Mouse (Mus musculus): Measurements from ENCODE around the gene Fgf22. TPM values are rescaled to one million over a fixed set of nuclear protein-coding genes. Genes with fewer than 3 reads are reported as not detected.
A peak's percentile ranks its signal among the peaks of the same experiment; 100 is the strongest.
"Not testable (repeated sequence)": the region's sequence is repeated elsewhere in the genome, so short reads cannot be mapped to it uniquely, and the experiment has no call there.

The Fgf22 gene
- polyA plus RNA-seq, 1 experiment from 2014 or later = 0.30 TPM

- WGBS = 76% methylated on average over 3 of the region's 3 CpGs
- Histone ChIP-seq H3K4me2 (no peak overlapping the region), H3K9me3 (ENCODE audit: low read depth, low read length) (no peaks in the 10 kb centered on the region), H3K4me3 (ENCODE audit: low read depth, low read length) (no peak overlapping the region), H3K4me1 (ENCODE audit: insufficient read depth) (peaks cover 5% of the 10 kb centered on the region; the same call in 1 of the 2 replicates), H3K9ac (no peak overlapping the region), H3K36me3 (ENCODE audit: insufficient read depth) (peaks cover 46% of the 10 kb centered on the region), H3K27me3 (ENCODE audit: insufficient read depth, low read length) (no peaks in the 10 kb centered on the region), H3K27ac (ENCODE audit: low read depth) (no peak overlapping the region)
- TF ChIP-seq CTCF (IDR thresholded peaks at IDR 0.05; ENCODE audit: low read depth) = no peak
- DNase-seq (no peak), ATAC-seq (ENCODE audit: insufficient read depth) (no peak)
These were observed 978 bp downstream of the Fgf22 start for GRCm38 (mm10) chr10:79755854-79756253.

GRCm38 (mm10) chr10:79756660-79757059 is 1.8 kb downstream of the Fgf22 start:
- H3K4me3 ChIP-seq (ENCODE audit: low read depth, low read length) = no peak overlapping the region
- H3K36me3 ChIP-seq (ENCODE audit: insufficient read depth) = peaks cover 55% of the 10 kb centered on the region
- ATAC-seq (ENCODE audit: insufficient read depth) = no peak
- H3K9ac ChIP-seq = no peak overlapping the region
- H3K27ac ChIP-seq (ENCODE audit: low read depth) = no peak overlapping the region
- 83% methylated on average over 24 of the region's 24 CpGs for WGBS
- H3K4me2 ChIP-seq = no peak overlapping the region
- no peaks in the 10 kb centered on the region for H3K27me3 ChIP-seq (ENCODE audit: insufficient read depth, low read length)
- DNase-seq = no peak
- no peaks in the 10 kb centered on the region for H3K9me3 ChIP-seq (ENCODE audit: low read depth, low read length)
- no peak for TF ChIP-seq CTCF (IDR thresholded peaks at IDR 0.05; ENCODE audit: low read depth)
- peaks cover 5% of the 10 kb centered on the region; the same call in 1 of the 2 replicates for H3K4me1 ChIP-seq (ENCODE audit: insufficient read depth)

GRCm38 (mm10) chr10:79759675-79760074 is 4.8 kb downstream of the Fgf22 start:
- 100% methylated on average over 1 of the region's 1 CpGs for WGBS
- DNase-seq; H3K27me3 ChIP-seq (ENCODE audit: insufficient read depth, low read length); H3K4me3 ChIP-seq (ENCODE audit: low read depth, low read length); H3K4me1 ChIP-seq (ENCODE audit: insufficient read depth); H3K9me3 ChIP-seq (ENCODE audit: low read depth, low read length); H3K9ac ChIP-seq; H3K27ac ChIP-seq (ENCODE audit: low read depth); H3K4me2 ChIP-seq; ATAC-seq (ENCODE audit: insufficient read depth): not testable (repeated sequence)
- H3K36me3 ChIP-seq (ENCODE audit: insufficient read depth) = peaks cover 68% of the 10 kb centered on the region

- H3K27ac ChIP-seq (ENCODE audit: low read depth) = no peak overlapping the region
- peaks cover 68% of the 10 kb centered on the region for H3K36me3 ChIP-seq (ENCODE audit: insufficient read depth)
- H3K9ac ChIP-seq = no peak overlapping the region
- H3K9me3 ChIP-seq (ENCODE audit: low read depth, low read length) = no peaks in the 10 kb centered on the region
- TF ChIP-seq CTCF (IDR thresholded peaks at IDR 0.05; ENCODE audit: low read depth) = no peak
- no peak for ATAC-seq (ENCODE audit: insufficient read depth)
- no peak overlapping the region for H3K4me2 ChIP-seq
- peaks cover 5% of the 10 kb centered on the region for H3K4me1 ChIP-seq (ENCODE audit: insufficient read depth)
- H3K27me3 ChIP-seq (ENCODE audit: insufficient read depth, low read length) = no peaks in the 10 kb centered on the region
- no peak overlapping the region for H3K4me3 ChIP-seq (ENCODE audit: low read depth, low read length)
- 88% methylated on average over 11 of the region's 11 CpGs for WGBS
- no peak for DNase-seq
These were observed 5.8 kb downstream of the Fgf22 start for GRCm38 (mm10) chr10:79760603-79761143.

- Histone ChIP-seq H3K9me3 (ENCODE audit: low read depth, low read length) (no peaks in the 10 kb centered on the region), H3K4me3 (ENCODE audit: low read depth, low read length) (no peak overlapping the region), H3K9ac (no peak overlapping the region), H3K27ac (ENCODE audit: low read depth) (no peak overlapping the region), H3K4me2 (no peak overlapping the region), H3K4me1 (ENCODE audit: insufficient read depth) (peaks cover 8% of the 10 kb centered on the region), H3K27me3 (ENCODE audit: insufficient read depth, low read length) (no peaks in the 10 kb centered on the region), H3K36me3 (ENCODE audit: insufficient read depth) (peaks cover 47% of the 10 kb centered on the region)
- no peak for TF ChIP-seq CTCF (IDR thresholded peaks at IDR 0.05; ENCODE audit: low read depth)
- no peak for DNase-seq
- 70% methylated on average over 3 of the region's 3 CpGs for WGBS
- ATAC-seq (ENCODE audit: insufficient read depth) = no peak
These were observed 8.0 kb downstream of the Fgf22 start for GRCm38 (mm10) chr10:79762875-79763274.

- no peak overlapping the region for H3K4me2 ChIP-seq
- H3K4me3 ChIP-seq (ENCODE audit: low read depth, low read length) = no peak overlapping the region
- TF ChIP-seq CTCF (IDR thresholded peaks at IDR 0.05; ENCODE audit: low read depth) = no peak
- peaks cover 33% of the 10 kb centered on the region for H3K36me3 ChIP-seq (ENCODE audit: insufficient read depth)
- ATAC-seq (ENCODE audit: insufficient read depth) (no peak), DNase-seq (no peak)
- H3K27me3 ChIP-seq (ENCODE audit: insufficient read depth, low read length) = no peaks in the 10 kb centered on the region
- 71% methylated on average over 7 of the region's 7 CpGs for WGBS
- H3K27ac ChIP-seq (ENCODE audit: low read depth) = no peak overlapping the region
- no peak overlapping the region for H3K9ac ChIP-seq
- H3K4me1 ChIP-seq (ENCODE audit: insufficient read depth) = peaks cover 8% of the 10 kb centered on the region
- H3K9me3 ChIP-seq (ENCODE audit: low read depth, low read length) = no peaks in the 10 kb centered on the region
These were observed 9.4 kb downstream of the Fgf22 start for GRCm38 (mm10) chr10:79764234-79764633.

- Histone ChIP-seq H3K4me3 (ENCODE audit: low read depth, low read length) (peak overlapping the region; percentile 87), H3K9me3 (ENCODE audit: low read depth, low read length) (no peaks in the 10 kb centered on the region), H3K27me3 (ENCODE audit: insufficient read depth, low read length) (no peaks in the 10 kb centered on the region), H3K4me2 (peak overlapping the region; percentile 97), H3K36me3 (ENCODE audit: insufficient read depth) (peaks cover 27% of the 10 kb centered on the region), H3K4me1 (ENCODE audit: insufficient read depth) (peaks cover 8% of the 10 kb centered on the region), H3K27ac (ENCODE audit: low read depth) (no peak overlapping the region), H3K9ac (peak overlapping the region; percentile 90)
- 48% methylated on average over 2 of the region's 2 CpGs for WGBS
- no peak for DNase-seq
- no peak for TF ChIP-seq CTCF (IDR thresholded peaks at IDR 0.05; ENCODE audit: low read depth)
- ATAC-seq (ENCODE audit: insufficient read depth) = no peak
These were observed 10.4 kb downstream of the Fgf22 start for GRCm38 (mm10) chr10:79765228-79765745.
